Mouse (Mus musculus) G1E-ER4 (cell line): ENCODE data around the gene Cox16. TPM values are rescaled to one million over a fixed set of nuclear protein-coding genes. Genes with fewer than 3 reads are reported as not detected.
"Not testable (repeated sequence)": the region's sequence is repeated elsewhere in the genome, so short reads cannot be mapped to it uniquely, and the experiment has no call there.

ENCODE experiments used
- GATA1 ChIP-seq: IDR thresholded peaks from one replicate; pipeline ENCODE4 v1.8.0; 2012; ENCODE audit warnings: low read length, inconsistent platforms
- polyA plus RNA-seq: library from polyadenylated mRNA; stranded (reverse); fragments of >175 nt; gene quantifications from 2 replicates; pipeline ENCODE4 v1.2.3, GENCODE M21; 2012

Gene Cox16
- polyA plus RNA-seq: 6.2 and 69.5 TPM in 2 replicates

DNA sequence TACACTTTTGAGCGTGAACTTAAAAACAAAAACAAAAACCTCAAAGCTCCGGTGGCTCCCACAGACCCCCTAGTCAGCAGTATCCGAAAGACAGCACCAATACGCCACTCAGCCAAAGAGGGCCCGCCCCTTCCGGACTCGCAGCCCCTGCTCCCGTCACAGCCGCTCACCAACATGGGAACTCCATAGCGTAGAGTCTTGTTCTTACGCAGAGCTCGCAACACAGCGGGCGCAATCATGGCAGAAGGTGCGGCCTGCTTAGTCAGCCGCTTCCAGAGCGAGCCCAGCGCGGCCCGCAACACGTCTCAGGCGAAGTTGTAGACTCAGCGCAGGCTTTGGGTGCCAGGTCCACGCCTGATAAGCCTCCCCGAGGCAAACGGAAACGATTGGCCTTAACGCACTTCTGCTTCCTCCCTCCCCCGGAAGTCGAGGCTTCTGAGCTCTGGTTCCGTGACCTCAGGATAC, at the start of gene Cox16:
Gene Cox16, minus strand, starts transcription at position 401 of the 465 bp plus-strand sequence.
- no peak for TF ChIP-seq GATA1

GRCm38 (mm10) chr12:81533029-81533419, 48.1 kb upstream of the Cox16 start:
- no peak for TF ChIP-seq GATA1

DNA sequence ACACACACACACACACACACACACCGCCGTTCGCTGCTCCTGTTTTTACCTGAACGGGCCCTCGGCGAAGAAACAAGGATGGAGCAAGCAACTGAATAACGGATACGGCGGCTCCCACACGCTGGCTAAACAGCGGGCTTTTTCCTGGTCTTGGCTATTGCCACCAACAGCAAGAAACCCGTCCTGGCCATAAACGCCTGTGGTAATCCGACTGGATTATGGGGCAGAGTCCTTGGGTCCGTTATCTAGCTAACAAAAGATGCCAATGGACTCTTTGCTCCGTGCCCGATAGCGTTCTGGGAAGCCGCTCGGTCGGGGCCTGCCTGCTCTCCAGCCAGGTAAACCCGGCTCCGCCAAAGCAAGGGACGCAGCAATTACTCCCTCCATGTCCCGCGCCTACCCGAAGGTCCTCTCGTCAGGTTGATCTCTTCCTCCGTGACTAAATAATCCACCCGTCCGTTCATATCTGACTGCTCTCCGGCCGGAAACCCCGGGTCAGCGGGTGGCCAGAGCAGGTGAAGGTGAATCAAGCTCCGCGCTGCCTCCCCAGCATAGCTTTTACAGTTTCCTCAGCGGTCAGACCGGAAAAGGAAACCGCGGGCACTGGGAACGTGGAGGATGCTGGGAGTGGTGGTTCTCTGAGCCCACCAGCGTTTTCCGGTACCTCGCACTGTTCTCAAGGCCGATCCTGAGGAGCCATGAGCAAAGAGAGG, 47.5 kb upstream of the Cox16 start, which contains the start of the genes Gm20498 and Synj2bp:
Gene Gm20498, minus strand, starts transcription at position 590 of the 713 bp plus-strand sequence.
Gene Synj2bp, minus strand, starts transcription at position 596 of the 713 bp plus-strand sequence.
- TF ChIP-seq GATA1: no peak

DNA sequence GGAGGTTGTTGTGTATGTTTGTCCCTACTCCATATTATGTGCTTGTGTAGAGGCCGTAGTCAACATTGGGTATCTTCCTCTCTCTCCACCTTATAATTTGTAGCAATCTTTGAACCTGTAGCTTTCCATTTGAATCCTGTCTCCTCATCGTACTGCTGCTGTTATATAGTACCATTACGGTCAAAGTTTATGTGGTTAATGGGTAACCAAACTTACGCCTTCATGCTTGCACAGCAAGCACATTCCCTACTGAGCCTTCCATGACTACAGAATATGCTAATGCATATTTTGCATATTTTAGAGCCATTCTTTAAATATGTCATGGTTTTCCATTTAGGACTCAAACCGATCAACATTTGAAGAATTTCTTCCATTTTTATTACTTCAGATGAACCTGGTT, 5.6 kb upstream of the Cox16 start:
- no peak for TF ChIP-seq GATA1

DNA sequence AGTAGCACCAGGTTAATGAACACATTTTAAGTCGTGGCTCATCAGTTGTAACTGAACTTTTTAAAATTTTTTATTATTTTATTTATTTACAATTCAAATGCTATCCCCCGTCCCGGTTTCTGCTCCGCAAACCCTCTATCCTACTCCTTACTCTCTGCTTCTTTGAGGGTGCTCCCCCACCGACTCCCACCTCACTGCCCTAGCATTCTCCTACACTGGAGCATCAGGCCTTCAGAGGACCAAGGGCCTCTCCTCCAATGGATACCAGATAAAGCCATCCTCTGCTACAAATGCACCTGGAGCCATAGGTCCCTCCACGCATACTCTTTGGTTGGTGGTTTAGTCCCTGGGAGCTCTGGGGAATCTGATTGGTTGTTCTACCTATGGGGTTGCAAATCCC, 384 bp upstream of the Cox16 start:
- no peak for TF ChIP-seq GATA1

- no peak for TF ChIP-seq GATA1
These were observed 715 bp downstream of the Cox16 start for GRCm38 (mm10) chr12:81484212-81484611.

GRCm38 (mm10) chr12:81483656-81484055, 1.3 kb downstream of the Cox16 start:
- no peak for TF ChIP-seq GATA1

DNA sequence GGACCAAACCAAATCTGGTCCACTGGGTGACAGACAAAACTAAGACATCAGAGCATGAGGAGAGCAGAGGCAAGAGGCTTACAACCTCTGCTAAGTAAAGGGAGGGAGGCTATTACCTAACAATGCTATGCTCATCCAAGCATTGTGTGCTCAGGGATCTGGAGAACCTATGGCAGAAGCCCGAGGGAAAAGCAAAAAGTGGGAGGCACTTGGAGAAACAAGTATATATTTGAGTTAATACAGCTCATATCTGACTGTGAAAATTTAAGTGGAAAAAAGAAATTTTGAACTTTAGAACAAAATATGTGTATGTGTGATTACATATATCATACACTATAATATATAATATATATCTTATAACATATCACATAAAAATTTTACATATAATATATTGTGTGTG, 63.1 kb downstream of the Cox16 start, which contains the start of gene Adam4:
Gene Adam4, minus strand, starts transcription at position 101 of the 400 bp plus-strand sequence.
- no peak for TF ChIP-seq GATA1

- TF ChIP-seq GATA1: no peak
These were observed 71.7 kb downstream of the Cox16 start for GRCm38 (mm10) chr12:81413211-81413610.

GRCm38 (mm10) chr12:81408966-81409365, 76.0 kb downstream of the Cox16 start:
- TF ChIP-seq GATA1: no peak

DNA sequence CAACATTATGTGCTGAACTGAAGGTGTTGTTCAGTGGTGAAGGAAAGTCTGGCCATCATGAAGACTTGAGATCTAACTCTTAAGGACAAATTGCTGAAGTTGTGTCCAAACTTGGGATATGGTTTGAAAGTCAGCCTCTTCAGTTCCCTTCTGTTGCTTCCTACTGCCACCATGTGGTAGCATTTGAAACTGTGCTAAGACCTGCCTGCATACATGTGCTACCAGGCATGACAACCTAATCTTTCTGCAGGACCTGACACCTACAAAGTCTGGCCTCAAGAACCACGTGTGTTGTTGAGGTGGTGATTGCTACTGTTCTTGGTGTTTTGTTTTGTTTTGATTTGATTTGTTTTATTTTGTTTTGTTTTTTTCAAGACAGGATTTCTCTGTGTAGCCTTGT, 82.7 kb downstream of the Cox16 start:
- TF ChIP-seq GATA1: no peak

DNA sequence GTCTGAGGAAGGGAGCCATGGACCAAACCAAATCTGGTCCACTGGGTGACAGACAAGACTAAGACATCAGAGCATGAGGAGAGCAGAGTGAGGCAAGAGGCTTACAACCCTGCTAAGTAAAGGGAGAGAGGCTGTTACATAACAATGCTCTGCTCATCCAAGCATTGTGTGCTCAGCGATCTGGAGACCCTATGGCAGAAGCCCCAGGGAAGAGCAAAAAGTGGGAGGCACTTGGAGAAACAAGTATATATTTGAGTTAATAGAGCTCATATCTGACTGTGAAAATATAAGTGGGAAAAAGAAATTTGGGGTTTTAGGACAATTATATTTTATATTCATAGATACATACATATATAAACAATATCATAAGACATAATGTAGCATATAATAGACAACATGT, 105.6 kb downstream of the Cox16 start, which contains the start of gene Gm4787:
Gene Gm4787, minus strand, starts transcription at position 101 of the 400 bp plus-strand sequence.
- TF ChIP-seq GATA1: not testable (repeated sequence)

DNA sequence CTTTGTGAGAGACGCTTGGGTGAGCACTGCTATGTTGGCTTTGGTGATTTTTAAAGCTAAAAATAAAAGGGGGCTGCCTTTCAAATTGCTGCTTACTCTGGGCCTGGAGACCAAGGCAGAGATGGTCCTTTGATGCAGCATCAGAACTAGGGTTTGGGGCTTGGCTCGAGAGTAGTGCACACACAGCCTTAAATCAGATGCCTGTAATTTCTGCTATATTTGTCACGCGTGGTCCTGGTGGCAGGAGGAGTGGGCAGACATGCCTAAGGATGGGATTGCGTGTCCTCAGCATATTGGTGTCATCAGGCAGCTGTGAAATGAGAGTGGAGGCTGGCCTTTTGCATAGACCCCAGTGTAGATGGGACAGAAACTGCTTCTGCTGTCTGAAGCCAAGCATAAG, 151.1 kb downstream of the Cox16 start:
- no peak for TF ChIP-seq GATA1

GRCm38 (mm10) chr12:81332875-81333421, 152.0 kb downstream of the Cox16 start, which contains the start of gene Slc8a3:
TSS of gene Slc8a3 (minus strand) at chr12:81333180.
- TF ChIP-seq GATA1: no peak

GRCm38 (mm10) chr12:81331937-81332874, 152.7 kb downstream of the Cox16 start:
- TF ChIP-seq GATA1: no peak

GRCm38 (mm10) chr12:81331046-81331638, 153.8 kb downstream of the Cox16 start:
- no peak for TF ChIP-seq GATA1
